Mouse (Mus musculus): ENCODE measurements at regions not wholly inside any gene's neighbourhood (a gene's known extent, or its start where the extent isn't known, plus 50 kb on each side); places are given as distances from the start of the nearest gene placed in this dataset.

DNA sequence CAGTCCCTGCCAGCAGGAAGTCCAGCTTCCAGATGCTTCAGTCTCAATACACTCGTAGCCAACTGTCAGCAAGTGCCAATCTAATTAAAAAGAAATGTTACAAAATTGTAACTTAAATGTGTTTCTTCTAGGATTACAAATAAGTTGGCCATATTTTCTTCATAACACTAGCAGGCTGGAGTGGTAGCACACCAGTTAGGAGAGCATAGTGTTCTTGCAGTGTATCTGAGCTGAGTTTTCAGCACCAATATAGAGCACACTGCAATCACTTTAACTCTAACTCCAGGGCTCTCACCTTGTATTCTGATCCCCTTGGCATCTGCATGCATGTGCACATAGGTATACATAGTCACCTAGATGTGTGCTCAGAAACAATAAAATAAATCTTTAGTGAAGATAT lies 417.3 kb upstream of the Cdh12 start:
- no peak for TF ChIP-seq CTCF (IDR thresholded peaks at IDR 0.05)
- TF ChIP-seq POLR2A (IDR thresholded peaks at IDR 0.05; ENCODE audit: insufficient read depth, low read depth, low read length) = no peak
- TF ChIP-seq EP300 (IDR thresholded peaks at IDR 0.05; ENCODE audit: insufficient read depth, low read depth, low read length) = no peak
